Mouse (Mus musculus) c-Kit-positive CD71-positive TER-119-positive erythroid progenitor cells, embryonic 14.5 days (primary cell): ENCODE measurements around the gene Sgcd.

Source experiments
- DNase-seq: peaks from one replicate; pipeline ENCODE4 v3.0.0-alpha.2; 2013; ENCODE audit warnings: low spot score

Gene Sgcd

GRCm38 (mm10) chr11:47014278-47014677, 974.5 kb downstream of the Sgcd start:
- DNase-seq = no peak

GRCm38 (mm10) chr11:47010166-47010565, 978.6 kb downstream of the Sgcd start:
- no peak for DNase-seq

GRCm38 (mm10) chr11:47005301-47005875, 983.4 kb downstream of the Sgcd start:
- no peak for DNase-seq

- no peak for DNase-seq
These were observed 1049.5 kb downstream of the Sgcd start for GRCm38 (mm10) chr11:46939311-46939710.

GRCm38 (mm10) chr11:46924946-46925345, 1063.8 kb downstream of the Sgcd start:
- DNase-seq = no peak

- DNase-seq = no peak
These were observed 1068.5 kb downstream of the Sgcd start for GRCm38 (mm10) chr11:46920244-46920643.

- no peak for DNase-seq
These were observed 1076.0 kb downstream of the Sgcd start for GRCm38 (mm10) chr11:46912656-46913237.

GRCm38 (mm10) chr11:46904281-46904680, 1084.5 kb downstream of the Sgcd start:
- DNase-seq = no peak

- no peak for DNase-seq
These were observed 1099.7 kb downstream of the Sgcd start for GRCm38 (mm10) chr11:46889093-46889492.

GRCm38 (mm10) chr11:46882456-46882855, 1106.3 kb downstream of the Sgcd start:
- DNase-seq = no peak

GRCm38 (mm10) chr11:46875774-46876173, 1113.0 kb downstream of the Sgcd start:
- no peak for DNase-seq

- DNase-seq = no peak
These were observed 1120.2 kb downstream of the Sgcd start for GRCm38 (mm10) chr11:46868594-46868993.

GRCm38 (mm10) chr11:46864809-46865208, 1124.0 kb downstream of the Sgcd start:
- DNase-seq = no peak

GRCm38 (mm10) chr11:46848221-46848971, 1140.4 kb downstream of the Sgcd start:
- DNase-seq = no peak

GRCm38 (mm10) chr11:46847827-46848220, 1140.9 kb downstream of the Sgcd start:
- DNase-seq = no peak

- DNase-seq = no peak
These were observed 1142.1 kb downstream of the Sgcd start for GRCm38 (mm10) chr11:46846661-46847060.
